Mouse (Mus musculus): ENCODE measurements around the gene Arhgef6.

The Arhgef6 gene

DNA sequence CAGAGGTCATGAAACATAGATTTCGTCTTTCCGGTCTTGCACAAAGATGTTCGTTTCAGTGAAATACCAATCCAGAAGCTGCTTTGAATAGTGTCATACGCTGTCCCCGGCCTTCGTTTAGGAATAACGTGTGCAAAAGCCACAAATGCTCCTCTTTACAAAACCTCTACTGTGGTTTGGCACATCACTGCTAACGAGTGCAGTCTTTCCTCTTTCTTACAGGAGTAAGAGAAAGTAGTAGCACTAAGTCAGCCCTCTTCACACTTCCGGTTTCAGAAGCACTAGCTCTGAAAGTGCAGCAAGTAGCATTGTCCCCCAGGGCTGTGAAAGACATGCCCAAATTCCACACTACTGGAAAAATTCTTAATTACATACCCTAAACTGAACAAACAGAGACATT is 142.2 kb downstream of the Arhgef6 start:
- no peak for DNase-seq

DNA sequence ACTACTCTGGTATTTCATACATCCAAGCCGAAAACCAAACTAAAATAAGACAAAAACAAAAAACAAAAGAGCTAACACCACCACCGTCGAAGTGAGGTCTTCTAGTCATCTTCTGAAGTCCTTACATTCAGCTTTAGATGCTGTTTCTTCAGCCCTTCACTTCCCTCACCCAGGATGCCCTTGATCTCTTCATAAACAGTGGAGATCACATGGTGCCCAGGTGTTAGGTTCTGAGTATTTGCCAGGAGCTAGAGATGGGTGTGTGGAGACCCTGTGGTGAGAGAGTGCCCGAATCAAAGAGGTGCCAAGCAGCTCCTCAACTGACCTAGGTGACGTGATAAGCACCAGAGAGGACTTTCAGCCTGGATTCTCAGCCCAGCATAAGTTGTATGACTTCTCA is 149.2 kb downstream of the Arhgef6 start:
- no peak for DNase-seq

DNA sequence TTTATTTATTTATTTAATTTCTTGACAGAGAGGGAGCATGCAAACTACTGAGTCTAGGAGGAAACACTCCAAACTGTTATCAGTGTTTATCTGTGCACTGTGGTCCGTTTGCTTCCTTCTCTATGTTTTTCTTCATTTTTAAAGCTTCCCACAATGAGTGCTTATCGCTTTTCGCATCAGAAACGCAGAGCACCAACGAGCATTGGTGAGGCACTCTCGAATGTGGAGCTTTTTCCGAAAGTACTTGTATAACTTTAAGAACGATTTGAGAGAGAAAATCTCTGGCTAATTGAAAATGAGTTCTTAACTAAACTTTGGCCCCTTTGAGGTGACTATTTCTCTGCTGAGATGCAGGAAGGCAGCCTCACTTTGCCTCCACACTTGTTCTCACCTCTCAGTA is 151.2 kb downstream of the Arhgef6 start:
- no peak for DNase-seq

DNA sequence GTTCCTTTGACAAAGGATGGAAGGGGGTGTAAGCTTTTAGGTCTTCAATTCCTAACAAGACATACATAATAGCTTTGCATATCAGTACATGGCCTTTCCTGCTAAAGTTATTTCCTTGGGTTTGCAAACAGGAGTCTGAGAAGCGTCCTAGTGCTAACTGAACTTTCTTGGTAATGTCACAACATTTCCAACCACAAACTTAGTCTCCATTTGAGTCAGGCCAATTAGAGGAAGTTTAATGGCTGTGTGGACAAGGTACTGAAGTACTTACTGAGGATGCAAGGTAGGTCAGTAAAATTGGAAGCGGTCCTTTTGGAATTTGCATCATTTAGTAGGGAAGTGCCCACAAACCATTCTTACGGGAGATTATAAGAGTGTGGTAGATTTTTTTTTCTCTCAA is 155.2 kb downstream of the Arhgef6 start:
- DNase-seq = no peak

DNA sequence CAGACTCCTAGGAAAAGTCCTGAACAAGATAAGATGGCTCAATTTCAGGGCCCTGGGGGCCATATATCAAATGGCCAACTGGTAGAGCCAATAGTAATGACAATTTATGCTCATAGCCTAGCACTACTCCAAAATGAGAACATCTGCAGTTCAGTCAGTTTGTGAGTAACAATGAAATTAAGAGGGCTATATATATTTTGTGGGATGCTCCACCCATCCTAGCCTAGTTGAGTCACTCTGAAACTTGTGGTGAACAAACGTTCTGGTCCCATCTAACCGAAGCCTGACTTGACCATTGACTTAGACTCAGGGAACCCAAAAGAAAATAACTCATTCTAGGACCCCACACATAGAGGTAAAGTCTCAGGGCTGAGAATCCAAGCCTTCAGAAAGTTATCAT is 156.1 kb downstream of the Arhgef6 start:
- no peak for DNase-seq
